Mouse (Mus musculus): Measurements from ENCODE around the gene Nol9.

DNA sequence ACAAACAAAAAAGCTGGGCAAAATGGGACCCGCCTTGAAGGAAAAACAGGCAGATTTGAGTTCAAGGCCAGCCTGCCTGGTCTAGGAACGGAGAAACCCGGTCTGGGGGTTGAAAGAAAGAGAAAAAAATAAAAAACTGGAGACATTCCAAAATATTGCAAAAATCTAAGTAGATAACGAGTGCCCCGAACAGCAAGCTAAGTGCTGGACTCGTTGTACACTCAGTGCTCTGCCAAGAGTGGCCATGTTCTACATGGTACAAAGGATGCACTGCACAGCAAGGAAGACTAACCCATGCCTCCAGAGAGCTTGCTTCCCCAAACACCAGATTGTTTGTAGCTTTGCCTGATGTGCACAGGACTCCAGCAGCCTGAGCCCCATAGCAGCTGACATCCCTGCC is 46.1 kb upstream of the Nol9 start:
- no peak for TF ChIP-seq CTCF (conservative IDR thresholded peaks at IDR 0.05; ENCODE audit: insufficient read depth, insufficient read length, low read depth, low read length)
- TF ChIP-seq POLR2A (IDR thresholded peaks at IDR 0.05; ENCODE audit: low read depth, low read length) = no peak
